Mouse (Mus musculus) spleen, adult 10 weeks (tissue): ENCODE measurements around the gene Srsf3. TPM values are rescaled to one million over a fixed set of nuclear protein-coding genes. Genes with fewer than 3 reads are reported as not detected.

Source experiments
- polyA plus RNA-seq: library from polyadenylated mRNA; stranded (reverse); fragments of 350-450 nt; fragmentation: Illumina TruSeq; extraction: RNeasy Lipid Tissue Mini Kit (QIAGEN cat#74804); gene quantifications from one replicate; pipeline ENCODE4 v1.2.3, GENCODE M21; 2015; ENCODE audit warnings: low replicate concordance; ENCODE audit not compliant: insufficient read depth

The Srsf3 gene
- polyA plus RNA-seq, result 421 TPM

GRCm38 (mm10) chr17:29032274-29033069 is at the start of gene Srsf3:
Srsf3 (plus strand) TSS chr17:29032628.

GRCm38 (mm10) chr17:29007641-29008325 is 24.6 kb upstream of the Srsf3 start, which contains the start of gene Stk38:
Stk38 (minus strand) TSS chr17:29007995.

GRCm38 (mm10) chr17:29090776-29091175 is 58.3 kb downstream of the Srsf3 start, which contains the start of gene Cdkn1a:
Cdkn1a (plus strand) TSS chr17:29090976.

Other genes with a start within 250 kb of the Srsf3 start
- 44.6 TPM for gene Brpf3, start 231.5 kb upstream of the Srsf3 start, polyA plus RNA-seq
- not detected for gene Pnpla1, start 174.2 kb upstream of the Srsf3 start, polyA plus RNA-seq
- 0.88 TPM for gene 4930539E08Rik, start 117.3 kb upstream of the Srsf3 start, polyA plus RNA-seq
- gene Pxt1, start 88.8 kb upstream of the Srsf3 start, polyA plus RNA-seq, result not detected
- 83.5 TPM for gene Kctd20, start 80.7 kb upstream of the Srsf3 start, polyA plus RNA-seq
- 302 TPM for gene Stk38, start 24.6 kb upstream of the Srsf3 start, polyA plus RNA-seq
- 10.3 TPM for gene Cdkn1a, start 58.3 kb downstream of the Srsf3 start, polyA plus RNA-seq
- 2.6 TPM for gene Rab44, start 81.5 kb downstream of the Srsf3 start, polyA plus RNA-seq
- 0.93 TPM for gene Cpne5, start 205.5 kb downstream of the Srsf3 start, polyA plus RNA-seq
- gene Ppil1, start 231.6 kb downstream of the Srsf3 start, polyA plus RNA-seq, result 40.0 TPM
- gene BC004004, start 236.2 kb downstream of the Srsf3 start, polyA plus RNA-seq, result 90.0 TPM